Mouse (Mus musculus): ENCODE measurements around the gene Slc17a6.

Slc17a6 gene

DNA sequence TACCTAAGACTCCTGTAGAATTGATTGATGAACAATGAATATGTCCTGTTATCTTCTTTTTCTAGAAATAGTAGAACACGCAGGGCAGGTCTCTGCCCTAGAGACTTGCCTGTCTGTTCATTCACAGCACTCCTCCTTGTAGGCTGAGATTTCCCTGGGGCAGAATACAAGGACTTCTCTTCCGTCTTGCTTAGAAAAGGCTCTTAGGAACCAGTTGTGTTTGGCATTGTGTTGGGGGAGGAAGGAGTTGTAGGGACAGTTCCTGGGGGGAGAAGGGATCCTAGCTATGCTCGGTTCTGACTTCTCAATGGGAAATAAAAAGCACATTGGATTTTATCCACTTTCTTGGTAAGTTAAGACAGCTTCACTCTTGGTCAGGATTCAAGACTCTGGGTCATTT lies 7.4 kb downstream of the Slc17a6 start:
- no peak for TF ChIP-seq GATA4 (IDR thresholded peaks at IDR 0.05; ENCODE audit: insufficient replicate concordance, low read length)

DNA sequence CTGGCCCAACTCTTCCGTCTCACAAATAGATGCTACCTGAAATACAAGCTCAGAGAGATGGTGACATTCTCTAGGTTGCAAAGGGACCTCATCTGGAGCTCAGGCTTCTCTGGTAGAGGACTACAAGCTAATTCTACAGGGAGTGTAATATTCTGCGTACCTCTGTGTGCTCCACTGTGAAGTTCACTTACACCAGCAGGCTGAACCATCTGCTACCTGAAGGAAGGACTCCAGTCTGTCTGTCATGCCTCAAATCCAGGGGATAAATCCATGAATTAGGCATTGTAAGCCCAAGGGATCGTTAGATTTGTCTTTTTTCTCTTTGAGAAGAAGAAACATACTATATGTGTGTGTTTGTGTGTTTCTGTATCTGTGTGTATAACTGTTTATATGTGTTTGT lies 9.4 kb downstream of the Slc17a6 start:
- TF ChIP-seq GATA4 (IDR thresholded peaks at IDR 0.05; ENCODE audit: insufficient replicate concordance, low read length): no peak

DNA sequence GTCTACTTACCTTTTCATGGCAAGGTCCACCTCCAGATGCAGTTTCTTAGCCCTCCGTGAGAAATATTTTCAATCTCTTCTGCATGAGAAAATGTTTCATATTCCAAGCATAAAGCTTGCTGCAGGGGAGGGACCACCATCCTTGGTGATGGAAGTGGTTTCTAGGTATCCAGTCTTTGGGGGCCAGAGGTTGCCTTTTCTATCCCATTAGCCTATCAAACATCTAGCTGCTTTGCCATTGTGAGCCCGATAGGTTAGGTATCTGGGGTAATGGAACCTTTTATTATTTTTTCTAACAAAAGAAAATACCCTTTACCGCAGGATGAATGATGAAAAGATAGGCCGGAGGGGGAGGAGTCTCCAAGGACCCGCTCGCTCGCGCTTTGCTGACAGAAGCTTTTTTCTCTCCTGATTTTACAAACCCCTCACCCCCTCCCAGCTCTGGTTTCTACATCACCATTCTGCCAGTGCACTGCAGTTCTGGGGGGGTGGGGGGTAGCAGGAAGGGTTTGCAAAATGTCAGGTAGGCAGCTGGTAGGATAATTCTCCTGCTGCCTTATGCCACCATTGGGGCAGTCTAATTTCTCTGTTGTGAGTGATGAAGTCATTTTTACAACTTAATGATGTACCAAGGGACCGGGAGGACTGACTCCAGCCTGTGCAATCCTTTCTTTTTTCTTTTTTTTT lies 10.9 kb downstream of the Slc17a6 start:
- TF ChIP-seq GATA4 (IDR thresholded peaks at IDR 0.05; ENCODE audit: insufficient replicate concordance, low read length): no peak

DNA sequence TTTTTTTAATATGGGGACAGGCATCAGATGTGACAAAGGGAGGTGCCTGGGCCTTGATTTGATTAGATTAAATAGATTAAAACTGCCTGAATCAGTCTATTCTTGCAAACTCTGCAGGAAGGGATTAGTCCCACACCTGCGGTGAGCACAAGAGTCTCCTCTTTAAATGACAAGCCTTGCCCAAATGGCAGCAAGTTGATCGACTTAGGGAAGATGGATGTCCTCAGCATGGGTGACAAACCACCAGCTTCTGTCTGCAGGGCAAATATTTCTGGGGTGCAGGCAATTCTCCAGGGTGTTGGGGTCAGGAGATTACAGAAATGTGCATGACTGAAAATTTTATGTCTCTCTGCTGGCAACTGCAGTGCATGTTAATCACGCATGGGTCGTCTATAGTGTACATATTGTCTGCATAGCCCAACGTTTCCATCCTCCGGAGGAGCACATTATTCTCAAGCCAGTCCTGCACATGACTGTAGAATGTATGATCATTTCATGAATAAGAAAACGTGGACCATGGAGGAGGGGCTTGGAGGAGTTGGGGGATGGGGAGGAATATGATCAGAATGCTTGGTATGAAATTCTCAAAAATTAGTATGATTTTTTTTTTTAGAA lies 11.5 kb downstream of the Slc17a6 start:
- no peak for TF ChIP-seq GATA4 (IDR thresholded peaks at IDR 0.05; ENCODE audit: insufficient replicate concordance, low read length)

DNA sequence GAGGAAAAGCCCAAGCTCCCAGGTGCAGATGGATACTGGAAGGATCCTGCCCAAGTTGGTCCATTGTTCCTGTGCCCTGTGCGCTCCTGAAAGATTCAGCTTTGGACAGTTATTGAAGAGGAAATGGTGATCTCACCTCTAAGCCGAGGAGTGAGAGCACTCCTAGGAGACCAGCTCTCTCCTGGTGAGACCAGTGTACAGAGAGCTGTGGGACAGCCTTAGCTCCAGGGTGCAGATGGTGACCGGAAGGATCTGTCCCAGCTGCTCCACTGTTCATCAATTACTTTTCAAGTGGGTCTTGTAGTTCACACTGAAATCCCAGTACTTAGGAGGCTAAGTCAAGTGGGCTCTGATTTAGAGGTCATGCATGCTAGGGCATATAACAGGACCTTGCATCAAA lies 35.3 kb downstream of the Slc17a6 start:
- no peak for TF ChIP-seq GATA4 (IDR thresholded peaks at IDR 0.05; ENCODE audit: insufficient replicate concordance, low read length)

DNA sequence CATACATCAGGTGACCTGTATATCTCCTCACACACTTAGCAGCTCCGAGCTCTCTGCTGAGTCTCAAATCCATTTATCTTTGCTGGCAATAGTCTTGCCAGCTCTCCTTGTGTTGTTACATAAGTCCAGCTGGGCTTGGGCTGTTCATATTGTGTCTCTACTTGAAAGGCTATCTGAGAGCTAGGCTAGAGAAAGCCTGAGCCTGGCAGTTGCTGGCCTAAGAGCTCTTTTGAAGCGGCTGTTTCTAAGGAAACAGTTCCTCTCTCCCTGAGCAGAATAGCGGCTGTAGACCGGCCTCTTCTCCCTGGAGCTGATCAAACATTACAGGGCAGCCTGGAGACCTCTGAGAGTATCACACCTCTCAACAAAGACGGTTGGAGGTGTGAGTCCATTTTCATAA lies 40.6 kb downstream of the Slc17a6 start:
- no peak for TF ChIP-seq GATA4 (IDR thresholded peaks at IDR 0.05; ENCODE audit: insufficient replicate concordance, low read length)

DNA sequence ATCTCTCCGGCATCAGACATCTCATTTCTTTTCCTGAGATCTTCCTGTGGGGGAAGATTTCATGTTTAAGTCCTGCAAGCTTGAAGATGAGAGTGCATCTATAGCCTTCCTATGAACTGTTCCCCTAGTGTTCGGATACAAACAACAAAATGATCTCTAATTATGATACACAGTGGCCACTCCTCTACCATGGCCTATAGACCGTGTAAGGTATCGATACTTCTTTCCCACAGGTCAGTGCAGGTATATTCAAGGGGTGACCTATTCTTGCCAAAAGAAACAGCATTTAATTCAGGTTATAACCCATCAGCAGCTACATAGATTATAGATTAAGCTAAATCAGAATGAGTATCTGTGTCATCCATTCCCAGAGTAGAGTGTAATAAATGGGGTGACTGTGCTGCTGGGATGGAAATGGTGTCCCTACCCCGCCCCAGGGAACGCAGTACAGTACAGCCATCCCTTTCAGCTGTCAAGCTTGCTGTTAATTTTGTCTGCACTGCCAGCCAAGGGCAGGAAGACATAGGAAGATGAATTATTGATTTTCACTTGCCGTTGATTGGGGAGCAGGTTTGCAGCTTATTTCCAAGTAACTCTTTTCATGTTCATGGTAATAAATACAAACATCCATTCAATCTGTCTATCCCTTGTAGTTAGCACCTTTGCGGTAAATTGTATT lies 71.9 kb downstream of the Slc17a6 start:
- TF ChIP-seq GATA4 (IDR thresholded peaks at IDR 0.05; ENCODE audit: insufficient replicate concordance, low read length): no peak

DNA sequence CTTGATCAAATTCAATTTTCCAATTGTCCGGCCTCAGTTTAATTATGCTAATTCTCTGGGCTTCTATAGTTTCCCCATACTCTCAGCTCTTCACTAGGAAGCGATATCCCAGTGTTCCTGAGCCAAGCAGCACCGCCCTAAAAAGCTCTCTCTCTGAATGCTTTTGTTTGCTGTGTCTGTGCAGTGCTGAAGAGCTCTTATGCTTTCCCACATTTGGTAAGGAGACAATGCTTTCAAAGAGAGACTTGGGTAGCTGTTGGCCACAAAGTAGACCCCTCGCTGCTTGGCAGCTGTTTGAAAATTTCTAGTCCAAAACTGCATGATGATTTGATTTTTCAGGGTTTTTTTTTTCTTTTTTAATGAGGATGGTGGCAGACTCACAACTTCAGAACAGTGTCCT lies 72.6 kb downstream of the Slc17a6 start:
- TF ChIP-seq GATA4 (IDR thresholded peaks at IDR 0.05; ENCODE audit: insufficient replicate concordance, low read length): no peak

DNA sequence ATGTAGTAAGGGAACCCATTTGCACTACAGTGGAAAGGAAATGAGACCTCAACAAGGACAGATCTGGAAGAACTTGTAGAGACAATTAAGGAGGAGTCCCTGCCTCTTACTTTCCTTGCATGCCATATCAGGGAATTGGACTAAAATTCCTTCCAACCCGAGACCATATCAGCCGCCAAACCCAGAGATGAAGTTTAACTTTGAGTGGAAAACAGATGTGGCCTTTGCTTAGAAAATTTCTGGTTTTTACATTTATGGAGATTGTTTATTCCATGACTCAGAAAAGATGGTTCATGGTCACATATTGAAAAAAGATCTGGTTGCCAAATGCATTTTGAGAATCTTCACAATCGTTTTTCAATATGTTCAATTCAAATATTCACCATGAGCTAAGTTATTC lies 87.7 kb downstream of the Slc17a6 start:
- TF ChIP-seq GATA4 (IDR thresholded peaks at IDR 0.05; ENCODE audit: insufficient replicate concordance, low read length): no peak

DNA sequence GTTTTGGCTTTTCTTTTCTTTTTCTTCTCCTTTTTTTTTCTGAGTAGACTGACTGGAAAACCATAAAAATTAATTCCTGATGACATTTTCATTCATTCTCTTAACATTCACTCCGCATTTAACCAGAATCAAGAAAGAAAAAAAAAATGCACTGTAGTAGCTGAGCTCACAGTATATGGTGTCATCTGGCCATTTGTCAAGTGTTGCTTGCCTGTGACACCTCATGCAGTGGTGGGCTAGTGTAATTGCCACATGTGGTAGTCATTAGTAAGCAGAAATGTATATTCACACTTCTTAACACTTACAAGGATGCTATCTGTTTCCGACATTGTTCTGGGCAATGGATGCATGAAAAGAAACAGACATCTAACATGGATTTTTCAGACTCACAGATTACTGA lies 94.0 kb downstream of the Slc17a6 start:
- no peak for TF ChIP-seq GATA4 (IDR thresholded peaks at IDR 0.05; ENCODE audit: insufficient replicate concordance, low read length)
